Comparison of ENCODE assay signal across 28 mouse cellular contexts in genomic region chr4:121042946-121043345, GRCm38 (mm10). TPM values are rescaled to one million over a fixed set of nuclear protein-coding genes. Genes with fewer than 3 reads are reported as not detected.
A peak's percentile ranks its signal among the peaks of the same experiment; 100 is the strongest.
DNase-seq lines count a peak whose midpoint lies in the region; ATAC-seq and TF ChIP-seq lines count a peak whose summit lies in the region.
"Had no signal": no experiment of that assay in that cellular context is flagged by ENCODE, and none has a peak within 500 bp of the region (broad histone marks: within the 10 kb centered on the region; RNA-seq: fewer than 3 reads in every experiment).

No protein-coding gene starts in this region.

- no peak for TF ChIP-seq CTCF in ES-Bruce4 (IDR thresholded peaks at IDR 0.05; ENCODE audit: low read depth, low read length)
- TF ChIP-seq CTCF in intestine, postnatal 0 days (IDR thresholded peaks at IDR 0.05; ENCODE audit: low read depth) = no peak

- no peaks in the 10 kb centered on the region for H3K9me3 ChIP-seq in hindbrain, embryonic 10.5 days
- no peaks in the 10 kb centered on the region for H3K9me3 ChIP-seq in hindbrain, embryonic 16.5 days (ENCODE audit: control insufficient read depth, low read length)
- H3K9me3 ChIP-seq in ES-Bruce4 (replicated peaks; ENCODE audit: control insufficient read depth, insufficient read depth, low read length, poor library complexity, severe bottlenecking) = no peaks in the 10 kb centered on the region
- H3K9me3 ChIP-seq in limb, embryonic 12.5 days = no peaks in the 10 kb centered on the region
- H3K9me3 ChIP-seq in intestine, postnatal 0 days (ENCODE audit: control insufficient read depth) = no peaks in the 10 kb centered on the region
- H3K9me3 ChIP-seq: heart, embryonic 13.5 days; liver, embryonic 15.5 days had no signal

- peaks cover 37% of the 10 kb centered on the region for H3K4me1 ChIP-seq in hindbrain, embryonic 10.5 days (replicated peaks)
- H3K4me1 ChIP-seq in hindbrain, embryonic 16.5 days (ENCODE audit: control insufficient read depth, insufficient read depth, low read depth, low read length) = peaks cover 13% of the 10 kb centered on the region
- peaks cover 6% of the 10 kb centered on the region for H3K4me1 ChIP-seq in ES-Bruce4 (ENCODE audit: control insufficient read depth, insufficient read depth, low read length)
- peaks cover 28% of the 10 kb centered on the region for H3K4me1 ChIP-seq in limb, embryonic 12.5 days (replicated peaks)
- no peaks in the 10 kb centered on the region for H3K4me1 ChIP-seq in intestine, postnatal 0 days (replicated peaks; ENCODE audit: control insufficient read depth, insufficient read depth, low read length)

- H3K36me3 ChIP-seq in hindbrain, embryonic 10.5 days = no peaks in the 10 kb centered on the region
- no peaks in the 10 kb centered on the region for H3K36me3 ChIP-seq in hindbrain, embryonic 16.5 days (ENCODE audit: control insufficient read depth, insufficient read depth, low read length)
- no peaks in the 10 kb centered on the region for H3K36me3 ChIP-seq in ES-Bruce4 (ENCODE audit: control insufficient read depth, insufficient read depth, low read length, poor library complexity, severe bottlenecking)
- H3K36me3 ChIP-seq in limb, embryonic 12.5 days = peaks cover 37% of the 10 kb centered on the region
- H3K36me3 ChIP-seq in intestine, postnatal 0 days (ENCODE audit: control insufficient read depth, insufficient read depth) = no peaks in the 10 kb centered on the region
- H3K36me3 ChIP-seq: heart, embryonic 13.5 days; liver, embryonic 15.5 days had no signal

- H3K4me3 ChIP-seq in hindbrain, embryonic 10.5 days = no peak overlapping the region
- H3K4me3 ChIP-seq in hindbrain, embryonic 16.5 days (ENCODE audit: low read length) = no peak overlapping the region
- H3K4me3 ChIP-seq in ES-Bruce4 (ENCODE audit: low read depth, low read length) = no peak overlapping the region
- H3K4me3 ChIP-seq in limb, embryonic 12.5 days (replicated peaks) = no peak overlapping the region
- no peak overlapping the region for H3K4me3 ChIP-seq in intestine, postnatal 0 days (ENCODE audit: low read depth, low read length)
- H3K4me3 ChIP-seq: heart, adult 2 months; heart, embryonic 13.5 days; liver, embryonic 15.5 days had no signal

- no peak for TF ChIP-seq EP300 in ES-Bruce4 (IDR thresholded peaks at IDR 0.05; ENCODE audit: insufficient read depth, low read depth, low read length)

- DNase-seq in hindbrain, embryonic 10.5 days (ENCODE audit: low spot score) = no peak
- DNase-seq in R1 (ENCODE audit: low read depth, low spot score) = peak; percentile 73
- DNase-seq in spleen, postnatal 4 days (ENCODE audit: low spot score in 2 of 2) = no peak
- no peak for DNase-seq in layer of hippocampus, adult 11-12 months (ENCODE audit: low spot score)
- DNase-seq: adrenal gland, postnatal 25 days; cerebellum, adult 11-12 months; cerebellum, postnatal 10 days; heart, adult 2 months; heart, postnatal 10 days; kidney, adult 11 months; kidney, postnatal 14 days; layer of hippocampus, postnatal 36 days; lung, embryonic 14.5 days; lung, postnatal 14 days; right cerebral cortex, postnatal 4 days; thymus, adult 2 months; thymus, postnatal 4 days had no signal

- no peak for TF ChIP-seq POLR2A in ES-Bruce4 (IDR thresholded peaks at IDR 0.05; ENCODE audit: insufficient read depth, low read length)

- no peak for ATAC-seq in hindbrain, embryonic 16.5 days
- ATAC-seq in limb, embryonic 12.5 days (ENCODE audit: insufficient number of reproducible peaks, insufficient read depth, low FRiP score, low TSS enrichment, low read depth) = no peak
- no peak for ATAC-seq in intestine, postnatal 0 days
- ATAC-seq: CD4-positive, CD25-positive, alpha-beta regulatory T cell, adult 4 months; forebrain, embryonic 16.5 days; midbrain, embryonic 16.5 days; Patski had no signal

- 77% methylated on average over 3 of the region's 3 CpGs for WGBS in hindbrain, embryonic 10.5 days
- WGBS in hindbrain, embryonic 16.5 days = 57% methylated on average over 3 of the region's 3 CpGs
- 57% methylated on average over 3 of the region's 3 CpGs for WGBS in limb, embryonic 12.5 days
- WGBS in intestine, postnatal 0 days = 71% methylated on average over 3 of the region's 3 CpGs

- H3K4me2 ChIP-seq in hindbrain, embryonic 16.5 days (ENCODE audit: low read length) = no peak overlapping the region
- H3K4me2 ChIP-seq in limb, embryonic 12.5 days = peak overlapping the region; percentile 76; the same call in 1 of the 2 replicates
- no peak overlapping the region for H3K4me2 ChIP-seq in intestine, postnatal 0 days (replicated peaks; ENCODE audit: low read depth)
- H3K4me2 ChIP-seq: heart, embryonic 13.5 days; liver, embryonic 15.5 days; lung, embryonic 14.5 days had no signal

- H3K27ac ChIP-seq in hindbrain, embryonic 10.5 days = peak overlapping the region; percentile 72; the same call in 1 of the 2 replicates
- H3K27ac ChIP-seq in hindbrain, embryonic 16.5 days (ENCODE audit: low read depth, low read length) = no peak overlapping the region
- H3K27ac ChIP-seq in ES-Bruce4 (ENCODE audit: insufficient read depth, low read length) = peak overlapping the region; percentile 62
- H3K27ac ChIP-seq in limb, embryonic 12.5 days = no peak overlapping the region; the same call in 1 of the 2 replicates
- H3K27ac ChIP-seq in intestine, postnatal 0 days (ENCODE audit: low read depth, low read length) = no peak overlapping the region
- H3K27ac ChIP-seq: heart, adult 2 months; heart, embryonic 13.5 days; liver, embryonic 15.5 days had no signal

- H3K9ac ChIP-seq in hindbrain, embryonic 16.5 days (ENCODE audit: low read depth, low read length) = no peak overlapping the region
- no peak overlapping the region for H3K9ac ChIP-seq in ES-Bruce4 (ENCODE audit: low read depth, poor library complexity, severe bottlenecking)
- no peak overlapping the region for H3K9ac ChIP-seq in limb, embryonic 12.5 days (replicated peaks)
- H3K9ac ChIP-seq in intestine, postnatal 0 days (ENCODE audit: low read depth, low read length) = no peak overlapping the region
- H3K9ac ChIP-seq: heart, embryonic 13.5 days; liver, embryonic 15.5 days; lung, embryonic 14.5 days had no signal

- H3K27me3 ChIP-seq in hindbrain, embryonic 10.5 days (ENCODE audit: insufficient read depth, poor library complexity, severe bottlenecking) = peaks cover 30% of the 10 kb centered on the region
- peaks cover 2% of the 10 kb centered on the region; the same call in 1 of the 2 replicates for H3K27me3 ChIP-seq in hindbrain, embryonic 16.5 days (replicated peaks; ENCODE audit: control insufficient read depth, insufficient read depth, low read length)
- no peaks in the 10 kb centered on the region for H3K27me3 ChIP-seq in ES-Bruce4 (ENCODE audit: control insufficient read depth, insufficient read depth, low read length, poor library complexity, severe bottlenecking)
- H3K27me3 ChIP-seq in limb, embryonic 12.5 days = peaks cover 29% of the 10 kb centered on the region
- H3K27me3 ChIP-seq in intestine, postnatal 0 days (replicated peaks; ENCODE audit: control insufficient read depth, insufficient read depth, low read length) = peaks cover 21% of the 10 kb centered on the region; the same call in 1 of the 2 replicates

RNA-seq across cellular contexts. Expression of gene Col9a2, which starts 3.8 kb away (rescaled TPM):
- polyA plus RNA-seq in hindbrain, embryonic 10.5 days (2016; fragmentation: Nextera tagmentation; extraction: Ambion mirVana) = 6.4 and 6.5 TPM in 2 replicates
- 15.4 and 19.3 TPM in 2 replicates for polyA plus RNA-seq in hindbrain, embryonic 16.5 days (2015; fragmentation: Nextera tagmentation; extraction: Ambion mirVana)
- polyA plus RNA-seq in ES-Bruce4 (2011; ENCODE audit: insufficient read depth, insufficient read length, low read depth, missing spikeins) = 5.8 and 6.9 TPM in 2 replicates
- polyA plus RNA-seq in limb, embryonic 12.5 days (2016; fragmentation: Nextera tagmentation; extraction: Ambion mirVana) = 78.8 and 84.2 TPM in 2 replicates
- 3.9 TPM in 2 replicates for polyA plus RNA-seq in intestine, postnatal 0 days (2015; fragmentation: Nextera tagmentation; extraction: Ambion mirVana)
- polyA plus RNA-seq: CD4-positive, CD25-positive, alpha-beta regulatory T cell, adult 4 months; liver, adult 2 months had no signal

RNA-seq across cellular contexts. Expression of gene Smap2, which starts 25.9 kb away (rescaled TPM):
- polyA plus RNA-seq in hindbrain, embryonic 10.5 days (2016; fragmentation: Nextera tagmentation; extraction: Ambion mirVana) = 15.2 and 19.2 TPM in 2 replicates
- 40.9 and 42.3 TPM in 2 replicates for polyA plus RNA-seq in hindbrain, embryonic 16.5 days (2015; fragmentation: Nextera tagmentation; extraction: Ambion mirVana)
- 23.0 and 23.9 TPM in 2 replicates for polyA plus RNA-seq in ES-Bruce4 (2011; ENCODE audit: insufficient read depth, insufficient read length, low read depth, missing spikeins)
- 16.9 and 20.3 TPM in 2 replicates for polyA plus RNA-seq in limb, embryonic 12.5 days (2016; fragmentation: Nextera tagmentation; extraction: Ambion mirVana)
- polyA plus RNA-seq in intestine, postnatal 0 days (2015; fragmentation: Nextera tagmentation; extraction: Ambion mirVana) = 23.2 and 26.0 TPM in 2 replicates

RNA-seq across cellular contexts. Expression of gene Zmpste24, which starts 55.1 kb away (rescaled TPM):
- 27.9 and 29.6 TPM in 2 replicates for polyA plus RNA-seq in hindbrain, embryonic 10.5 days (2016; fragmentation: Nextera tagmentation; extraction: Ambion mirVana)
- 26.6 and 28.3 TPM in 2 replicates for polyA plus RNA-seq in hindbrain, embryonic 16.5 days (2015; fragmentation: Nextera tagmentation; extraction: Ambion mirVana)
- 31.5 and 31.7 TPM in 2 replicates for polyA plus RNA-seq in ES-Bruce4 (2011; ENCODE audit: insufficient read depth, insufficient read length, low read depth, missing spikeins)
- 24.2 and 24.5 TPM in 2 replicates for polyA plus RNA-seq in limb, embryonic 12.5 days (2016; fragmentation: Nextera tagmentation; extraction: Ambion mirVana)
- 22.9 and 23.3 TPM in 2 replicates for polyA plus RNA-seq in intestine, postnatal 0 days (2015; fragmentation: Nextera tagmentation; extraction: Ambion mirVana)

Comparison
In these comparisons a context has a peak if more than half of its experiments do, and no peak if none do; other contexts are left out.
1. H3K27ac ChIP-seq: peak in hindbrain, embryonic 10.5 days (single experiment) and ES-Bruce4 (single experiment); none in hindbrain, embryonic 16.5 days (single experiment), limb, embryonic 12.5 days (single experiment) and intestine, postnatal 0 days (single experiment).